Mouse (Mus musculus) ES-CJ7 (cell line): ENCODE data around the gene Mrgpra9.
"Not testable (repeated sequence)": the region's sequence is repeated elsewhere in the genome, so short reads cannot be mapped to it uniquely, and the experiment has no call there.

Experiments
- DNase-seq: peaks from one replicate; pipeline ENCODE4 v3.0.0; 2011; ENCODE audit warnings: low read depth, low spot score

The Mrgpra9 gene

DNA sequence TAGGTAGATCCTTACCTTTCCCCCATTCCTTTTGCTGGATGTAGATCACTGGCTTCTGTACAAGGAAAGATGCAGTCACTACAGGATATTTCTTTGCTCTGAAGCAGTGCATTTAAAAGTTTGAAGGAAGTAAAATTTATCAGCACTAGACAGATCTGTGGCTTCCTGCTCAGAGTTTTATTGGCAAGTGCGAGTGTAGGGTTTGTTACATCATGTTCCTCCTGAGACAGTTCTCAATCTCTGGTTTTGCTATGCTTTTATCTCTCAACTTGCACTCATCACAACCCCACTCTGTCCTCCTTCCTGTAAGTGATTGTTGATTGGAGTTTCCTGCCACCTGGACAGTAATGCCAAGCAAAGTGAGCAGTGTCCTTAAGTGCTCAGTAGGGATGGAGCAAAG, at the start of gene Mrgpra9:
Gene Mrgpra9, minus strand, starts transcription at position 79 of the 400 bp plus-strand sequence.
- DNase-seq: no peak

DNA sequence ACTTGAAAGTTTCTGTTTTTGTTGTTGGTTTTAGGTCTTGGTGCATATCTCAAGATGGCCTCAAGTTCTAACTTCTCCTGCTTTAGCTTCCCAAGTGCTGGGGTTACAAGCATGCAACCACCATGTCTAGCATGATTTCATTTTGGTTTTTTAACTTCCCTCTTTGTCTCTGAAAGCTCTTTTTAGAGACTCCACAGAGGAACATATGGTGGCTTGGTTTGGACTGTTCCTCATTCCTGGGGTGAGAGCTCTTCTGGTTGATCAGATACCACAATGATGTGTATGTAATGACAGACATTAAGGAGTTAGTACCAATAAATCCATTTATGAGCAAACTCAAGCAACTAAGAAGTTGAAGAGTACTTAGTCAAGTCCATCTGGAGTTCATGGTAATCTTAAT, 47.0 kb upstream of the Mrgpra9 start:
- not testable (repeated sequence) for DNase-seq

DNA sequence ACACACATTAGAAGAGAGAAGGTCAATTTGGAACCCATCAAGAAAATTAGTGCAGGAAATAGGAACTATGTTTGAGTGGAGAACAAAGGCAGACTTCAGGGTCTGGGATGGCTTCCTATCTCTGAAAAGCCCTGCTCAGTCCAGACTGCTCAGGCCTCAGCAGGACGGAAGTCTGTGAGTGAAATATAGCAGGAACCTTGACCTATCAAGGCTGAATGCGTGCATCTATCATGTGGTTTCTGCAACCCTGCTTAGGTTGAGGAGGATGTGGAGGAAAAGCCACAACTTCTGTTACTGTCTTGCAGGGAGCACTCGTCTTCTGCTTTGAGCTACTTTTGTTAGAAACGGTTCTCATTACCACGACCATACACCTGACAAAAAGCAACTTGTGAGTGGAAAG, 18.9 kb upstream of the Mrgpra9 start:
- DNase-seq: not testable (repeated sequence)

DNA sequence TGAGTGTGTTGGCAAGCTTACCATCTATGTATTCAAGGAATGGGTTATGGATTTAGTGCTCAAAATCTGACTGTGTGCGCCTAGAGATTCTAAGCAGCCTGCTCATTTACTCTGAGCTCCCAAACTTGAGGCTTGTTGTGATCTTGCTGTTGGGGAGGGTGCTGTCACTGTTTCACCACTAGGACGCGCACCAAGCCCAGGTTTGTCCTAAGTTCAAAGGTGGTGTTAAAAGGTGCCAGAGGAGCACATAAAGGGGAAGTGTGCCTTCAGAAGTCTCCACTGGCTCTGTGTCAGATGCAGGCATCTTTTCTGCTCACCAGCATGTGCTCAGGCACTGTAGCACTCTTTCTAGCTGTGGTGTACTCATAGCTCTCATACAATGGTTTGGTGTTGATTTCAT, 8.0 kb downstream of the Mrgpra9 start:
- peak; percentile 35 for DNase-seq

DNA sequence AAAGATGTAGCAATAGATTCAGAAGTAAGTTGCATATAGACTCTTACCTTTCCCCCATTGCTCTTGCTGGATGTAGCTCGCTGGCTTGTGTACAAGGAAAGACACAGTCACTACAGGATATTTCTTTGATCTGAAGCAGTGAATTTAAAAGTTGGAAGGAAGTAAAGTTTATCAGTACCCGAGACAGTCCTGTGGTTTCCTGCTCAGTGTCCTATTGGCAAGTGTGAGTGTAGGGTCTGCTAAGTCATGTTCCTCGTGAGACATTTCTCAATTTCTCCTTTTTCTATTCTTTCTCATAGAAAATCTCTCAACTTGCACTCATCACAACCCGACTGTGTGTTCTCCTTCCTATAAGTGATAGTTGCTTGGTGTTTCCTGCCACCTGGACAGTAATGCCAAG, 47.8 kb downstream of the Mrgpra9 start, which contains the start of gene Mrgpra6:
Gene Mrgpra6, minus strand, starts transcription at position 91 of the 400 bp plus-strand sequence.
- DNase-seq: no peak

DNA sequence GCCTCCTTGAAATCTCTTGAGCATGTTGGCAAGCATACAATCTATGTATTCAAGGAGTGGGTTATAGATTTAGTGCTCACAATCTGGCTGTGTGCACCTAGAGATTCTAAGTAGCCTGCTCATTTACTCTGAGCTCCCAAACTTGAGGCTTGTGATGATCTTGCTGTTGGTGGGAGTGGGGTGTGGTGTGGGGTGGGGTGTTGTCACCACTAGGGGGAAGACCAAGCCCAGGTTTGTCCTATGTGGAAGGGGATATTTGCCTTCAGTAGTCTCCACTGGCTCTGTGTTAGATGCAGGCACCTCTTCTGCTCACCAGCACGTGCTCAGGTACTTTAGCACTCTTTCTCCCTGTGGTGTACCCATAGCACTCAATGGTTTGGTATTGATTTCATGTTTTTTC, 57.4 kb downstream of the Mrgpra9 start:
- DNase-seq: no peak
